Mouse (Mus musculus) midbrain, postnatal 0 days (tissue): ENCODE results near the gene Galnt18. TPM values are rescaled to one million over a fixed set of nuclear protein-coding genes. Genes with fewer than 3 reads are reported as not detected.

Experiments used
- ATAC-seq: fragments of 200-750 bp; cut with Nextera tagmentation; 2 replicates; pipeline ENCODE4 v1.8.0; 2017; ENCODE audit warnings: moderate number of reproducible peaks, mild to moderate bottlenecking, moderate TSS enrichment, moderate library complexity; ENCODE audit not compliant: low FRiP score
- DNase-seq: peaks from one replicate; pipeline ENCODE4 v3.0.0-alpha.2; 2015; ENCODE audit warnings: low spot score
- H3K27ac ChIP-seq: fragments of 300-500 bp; sonication (generic); 2 replicates; pipeline ENCODE4 v1.5.1; 2014; ENCODE audit warnings: low read depth, mild to moderate bottlenecking, low read length, mixed read lengths
- H3K27me3 ChIP-seq: fragments of 300-500 bp; sonication (generic); 2 replicates; pipeline ENCODE4 v1.6.1; 2014; ENCODE audit warnings: low read length, control low read depth, mixed read lengths; ENCODE audit not compliant: insufficient read depth
- H3K36me3 ChIP-seq: fragments of 300-500 bp; sonication (generic); 2 replicates; pipeline ENCODE4 v1.6.1; 2014; ENCODE audit warnings: low read length, control low read depth, mixed read lengths; ENCODE audit not compliant: insufficient read depth
- H3K4me1 ChIP-seq: fragments of 300-500 bp; sonication (generic); 2 replicates; pipeline ENCODE4 v1.6.1; 2014; ENCODE audit warnings: mild to moderate bottlenecking, control low read depth, antibody characterized with exemption, low read length, mixed read lengths; ENCODE audit not compliant: insufficient read depth
- H3K4me2 ChIP-seq: fragments of 300-500 bp; sonication (generic); 2 replicates; pipeline ENCODE4 v1.6.1; 2014; ENCODE audit warnings: low read depth, mild to moderate bottlenecking, low read length, mixed read lengths; ENCODE audit not compliant: poor library complexity, severe bottlenecking
- H3K4me3 ChIP-seq: fragments of 300-500 bp; sonication (generic); 2 replicates; pipeline ENCODE4 v1.5.1; 2014; ENCODE audit warnings: low read depth, mild to moderate bottlenecking, low read length, moderate library complexity
- H3K9ac ChIP-seq: fragments of 300-500 bp; sonication (generic); replicated peaks from 2 replicates; pipeline ENCODE4 v1.6.1; 2014; ENCODE audit warnings: mild to moderate bottlenecking, low read length, moderate library complexity, mixed read lengths; ENCODE audit not compliant: poor library complexity, severe bottlenecking
- H3K9me3 ChIP-seq: fragments of 300-500 bp; sonication (generic); 2 replicates; pipeline ENCODE4 v1.6.1; 2016; ENCODE audit warnings: low read length, control low read depth
- CTCF ChIP-seq: IDR thresholded peaks from 2 replicates; pipeline ENCODE4 v1.5.1; 2016; ENCODE audit warnings: antibody characterized with exemption, mild to moderate bottlenecking
- WGBS: fragments of 180-500 bp; shearing (Covaris S2); extraction: QIAGEN DNeasy Blood & Tissue Kit; methylation state at CpG from one replicate; pipeline ENCODE4 v1.1.7; 2014; 5-methylcytosine and 5-hydroxymethylcytosine counted together
- polyA plus RNA-seq: library from polyadenylated mRNA; unstranded; fragments of >200 nt; fragmentation: Nextera tagmentation; extraction: Ambion mirVana; gene quantifications from 2 replicates; pipeline ENCODE4 v1.2.1, GENCODE M21; 2015
- total RNA-seq: library from RNA; depleted of rRNA; stranded (reverse); fragments of >200 nt; gene quantifications from 2 replicates; pipeline ENCODE4 v1.2.3, GENCODE M21; 2014

Galnt18 gene
- total and polyA plus RNA-seq, 2 experiments from 2014 or later, result 18.9 to 25.0 TPM

DNA sequence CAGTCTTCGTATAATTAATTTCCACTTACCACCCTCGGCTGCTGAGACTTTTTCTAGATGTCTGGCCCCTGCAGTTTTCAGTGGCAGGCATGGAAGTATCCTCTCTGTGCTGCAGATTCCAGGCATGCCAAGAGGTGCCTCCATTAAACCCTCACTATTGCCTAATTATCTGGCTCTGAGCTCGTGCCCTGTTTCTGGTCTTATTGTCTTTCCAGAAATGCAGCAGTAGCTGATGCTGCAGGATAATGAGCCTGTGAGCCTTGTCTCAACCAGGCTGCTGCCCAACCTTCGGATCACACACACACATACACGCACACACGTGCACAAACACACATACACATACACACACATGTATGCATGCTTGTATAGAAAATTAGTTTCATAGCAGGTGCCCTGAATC, 199.2 kb downstream of the Galnt18 start:
- H3K27me3 ChIP-seq, result no peaks in the 10 kb centered on the region
- WGBS, result 70% methylated on average over 6 of the region's 6 CpGs
- peak overlapping the region; percentile 51; the same call in 1 of the 2 replicates for H3K27ac ChIP-seq
- H3K9me3 ChIP-seq, result no peaks in the 10 kb centered on the region
- DNase-seq (no peak), ATAC-seq (no peak)
- H3K4me2 ChIP-seq, result no peak overlapping the region
- TF ChIP-seq CTCF, result no peak
- H3K36me3 ChIP-seq, result no peaks in the 10 kb centered on the region
- H3K9ac ChIP-seq, result no peak overlapping the region
- H3K4me1 ChIP-seq, result no peaks in the 10 kb centered on the region; the same call in 1 of the 2 replicates
- H3K4me3 ChIP-seq, result no peak overlapping the region

DNA sequence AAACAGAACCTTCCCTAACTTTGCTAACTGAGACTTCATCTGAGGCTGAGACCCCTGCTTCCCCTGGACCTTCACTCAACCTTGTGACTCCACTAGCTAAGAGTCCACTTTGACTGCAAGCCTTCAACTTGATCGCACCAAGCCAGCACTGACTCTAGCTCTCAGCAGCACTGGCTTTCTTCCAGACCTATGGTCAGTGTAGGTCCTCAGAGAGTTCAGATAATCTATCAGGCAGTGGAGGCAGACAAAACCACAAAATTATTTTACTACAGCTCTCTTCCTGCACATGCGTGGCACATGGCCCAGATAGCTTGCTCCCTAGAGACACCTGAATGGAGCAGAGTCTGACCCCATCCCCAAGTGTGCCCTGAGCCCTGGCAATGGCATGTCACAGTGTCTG, 204.7 kb downstream of the Galnt18 start:
- no peak overlapping the region for H3K9ac ChIP-seq
- no peaks in the 10 kb centered on the region; the same call in 1 of the 2 replicates for H3K4me1 ChIP-seq
- no peak overlapping the region for H3K4me3 ChIP-seq
- WGBS, result 69% methylated on average over 2 of the region's 2 CpGs
- ATAC-seq, result no peak
- TF ChIP-seq CTCF, result no peak
- no peaks in the 10 kb centered on the region for H3K36me3 ChIP-seq
- H3K9me3 ChIP-seq, result no peaks in the 10 kb centered on the region
- peak; percentile 28 for DNase-seq
- H3K27ac ChIP-seq, result no peak overlapping the region
- H3K27me3 ChIP-seq, result no peaks in the 10 kb centered on the region
- no peak overlapping the region for H3K4me2 ChIP-seq

DNA sequence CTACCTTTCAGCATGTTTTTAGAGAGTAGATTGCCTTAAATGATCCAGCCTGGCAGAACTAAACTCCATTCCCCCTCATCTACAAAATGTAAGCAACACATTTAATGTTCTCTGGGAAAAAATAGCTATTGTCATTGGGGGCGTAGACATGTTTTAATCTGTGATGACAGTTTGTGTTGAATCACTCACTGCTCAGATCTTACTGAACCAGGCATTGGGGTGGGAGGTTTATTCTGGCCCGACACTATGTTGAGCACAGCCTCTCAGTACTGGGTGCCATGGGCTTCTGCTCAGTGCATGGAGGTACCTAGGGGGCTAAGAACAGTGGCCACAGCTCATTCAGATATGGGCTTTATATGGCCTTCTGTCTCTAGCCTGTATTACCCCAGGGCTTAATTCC, 207.4 kb downstream of the Galnt18 start:
- no peaks in the 10 kb centered on the region; the same call in 1 of the 2 replicates for H3K4me1 ChIP-seq
- no peak overlapping the region for H3K27ac ChIP-seq
- H3K27me3 ChIP-seq, result no peaks in the 10 kb centered on the region
- no peak overlapping the region for H3K4me2 ChIP-seq
- ATAC-seq (no peak), DNase-seq (no peak)
- H3K9ac ChIP-seq, result no peak overlapping the region
- no peak for TF ChIP-seq CTCF
- no peaks in the 10 kb centered on the region for H3K36me3 ChIP-seq
- no peaks in the 10 kb centered on the region for H3K9me3 ChIP-seq
- no peak overlapping the region for H3K4me3 ChIP-seq
- 92% methylated on average over 2 of the region's 2 CpGs for WGBS

DNA sequence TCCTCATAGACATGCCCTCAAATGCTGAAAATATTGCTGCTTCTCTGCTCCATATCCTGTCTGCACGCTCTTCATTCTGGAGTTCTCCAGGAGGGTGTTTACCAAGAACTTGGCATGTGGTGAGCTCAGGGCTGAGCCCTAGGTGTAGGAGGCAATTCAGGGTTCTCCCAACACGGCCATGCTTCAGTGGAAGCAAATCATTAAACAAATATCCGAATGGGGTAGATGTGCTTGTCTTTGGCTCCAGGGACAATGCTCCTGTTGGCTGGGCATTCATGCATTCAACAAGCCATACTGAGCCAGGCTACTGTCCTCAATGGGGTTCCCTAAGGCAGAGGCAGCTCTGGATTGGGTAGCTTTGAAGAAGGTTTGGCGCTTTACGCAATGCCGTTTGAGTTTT, 212.9 kb downstream of the Galnt18 start:
- no peaks in the 10 kb centered on the region for H3K9me3 ChIP-seq
- DNase-seq, result no peak
- no peaks in the 10 kb centered on the region for H3K4me1 ChIP-seq
- no peak overlapping the region for H3K4me2 ChIP-seq
- no peak for TF ChIP-seq CTCF
- no peak for ATAC-seq
- 84% methylated on average over 6 of the region's 6 CpGs for WGBS
- H3K27me3 ChIP-seq, result no peaks in the 10 kb centered on the region
- H3K9ac ChIP-seq, result no peak overlapping the region
- no peaks in the 10 kb centered on the region for H3K36me3 ChIP-seq
- no peak overlapping the region for H3K4me3 ChIP-seq
- no peak overlapping the region for H3K27ac ChIP-seq

DNA sequence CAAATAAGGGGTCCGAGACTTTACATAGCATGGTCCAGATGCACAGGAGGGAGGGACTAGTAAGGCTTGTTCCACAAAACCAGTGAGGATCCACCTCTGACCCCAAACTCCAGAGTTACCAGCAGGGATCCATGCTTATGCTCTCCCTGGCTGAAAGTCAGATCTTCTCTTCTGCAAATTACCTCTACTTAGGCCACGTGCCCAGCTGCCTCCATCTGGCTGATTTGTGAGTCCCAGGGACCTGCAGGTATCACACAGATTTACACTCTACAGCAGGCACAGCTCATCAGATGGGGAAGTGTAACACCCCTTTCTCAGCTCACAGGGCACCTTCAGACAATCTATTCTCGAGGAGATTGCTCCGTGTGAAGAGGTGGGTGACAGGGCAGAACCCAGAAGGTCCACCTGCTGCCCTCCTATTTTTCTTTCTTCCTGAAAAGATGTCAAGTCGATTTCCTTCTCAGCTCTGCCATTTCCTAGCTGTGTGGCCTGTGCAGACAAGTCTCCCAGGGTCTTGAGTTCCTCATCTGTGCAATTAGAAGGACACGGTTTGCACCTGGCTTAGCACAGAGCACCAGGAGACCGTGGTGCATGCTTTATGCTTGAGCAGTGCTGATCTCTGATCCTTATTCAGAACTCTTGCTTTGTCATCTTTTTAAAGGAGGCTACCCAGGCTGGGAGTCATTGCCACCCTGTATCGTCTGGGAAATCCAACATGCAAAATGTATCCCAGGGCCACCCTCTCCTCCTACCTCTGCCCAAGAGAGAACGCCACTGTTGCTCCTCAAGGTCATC, 216.3 kb downstream of the Galnt18 start:
- ATAC-seq, result no peak
- no peak overlapping the region for H3K4me2 ChIP-seq
- DNase-seq, result peak; percentile 64
- 70% methylated on average over 9 of the region's 9 CpGs for WGBS
- no peaks in the 10 kb centered on the region for H3K36me3 ChIP-seq
- H3K4me3 ChIP-seq, result no peak overlapping the region
- no peak for TF ChIP-seq CTCF
- no peaks in the 10 kb centered on the region for H3K4me1 ChIP-seq
- H3K27ac ChIP-seq, result no peak overlapping the region
- no peaks in the 10 kb centered on the region for H3K27me3 ChIP-seq
- H3K9me3 ChIP-seq, result no peaks in the 10 kb centered on the region
- no peak overlapping the region for H3K9ac ChIP-seq

DNA sequence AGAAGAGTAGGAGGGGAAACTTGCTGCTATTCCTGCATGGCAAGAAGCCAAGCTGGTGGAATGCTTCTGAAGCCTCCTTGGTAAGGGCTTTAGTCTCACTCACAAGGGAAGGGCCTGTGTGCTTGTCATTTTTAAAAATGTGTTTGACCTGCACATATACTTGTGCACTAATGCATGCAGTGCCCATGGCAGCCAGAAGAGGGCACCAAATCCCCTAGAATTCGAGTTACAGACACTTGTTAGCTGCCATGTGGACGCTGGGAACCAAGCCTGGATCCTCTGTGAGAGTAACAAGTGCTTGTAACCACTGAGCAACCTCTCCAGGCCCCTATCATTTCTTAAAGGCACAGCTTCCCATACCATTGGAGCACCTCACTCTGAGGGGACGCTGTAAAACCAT, 219.7 kb downstream of the Galnt18 start:
- Histone ChIP-seq H3K27ac (no peak overlapping the region), H3K27me3 (no peaks in the 10 kb centered on the region), H3K36me3 (no peaks in the 10 kb centered on the region), H3K9me3 (no peaks in the 10 kb centered on the region), H3K9ac (no peak overlapping the region), H3K4me2 (no peak overlapping the region), H3K4me3 (no peak overlapping the region), H3K4me1 (no peaks in the 10 kb centered on the region)
- DNase-seq (no peak), ATAC-seq (no peak)
- WGBS, result 89% methylated on average over 3 of the region's 3 CpGs
- peak; percentile 48 for TF ChIP-seq CTCF
